In genomic region chr9:58027426-58028180, GRCm38 (mm10) we compare ENCODE assay signal across 21 mouse cellular contexts. TPM values are rescaled to one million over a fixed set of nuclear protein-coding genes. Genes with fewer than 3 reads are reported as not detected.
DNase-seq lines count a peak whose midpoint lies in the region; ATAC-seq and TF ChIP-seq lines count a peak whose summit lies in the region.
"Had no signal": no experiment of that assay in that cellular context is flagged by ENCODE, and none has a peak within 500 bp of the region (broad histone marks: within the 10 kb centered on the region; RNA-seq: fewer than 3 reads in every experiment).

No protein-coding gene starts in this region.

- no peaks in the 10 kb centered on the region for H3K36me3 ChIP-seq in G1E (replicated peaks)
- H3K36me3 ChIP-seq: embryonic facial prominence, embryonic 13.5 days; forebrain, embryonic 12.5 days; heart, embryonic 15.5 days; intestine, embryonic 15.5 days had no signal

- no peaks in the 10 kb centered on the region for H3K9me3 ChIP-seq in G1E (replicated peaks)
- H3K9me3 ChIP-seq: embryonic facial prominence, embryonic 13.5 days; forebrain, embryonic 12.5 days; heart, embryonic 15.5 days; intestine, embryonic 15.5 days had no signal

- peak overlapping the region; percentile 61 for H3K27ac ChIP-seq in olfactory bulb, adult 2 months (ENCODE audit: insufficient read depth, low read depth, low read length)
- H3K27ac ChIP-seq: embryonic facial prominence, embryonic 13.5 days; forebrain, embryonic 12.5 days; heart, embryonic 15.5 days; hindbrain, embryonic 14.5 days; intestine, embryonic 15.5 days had no signal

- 23% methylated on average over 2 of the region's 2 CpGs for WGBS in olfactory bulb, adult 2 months

- DNase-seq in cerebellum, postnatal 14 days: peak; percentile 49 to 68
- no peak for DNase-seq in cerebellum, adult 11 months
- DNase-seq in 416B (ENCODE audit: low read depth) (peak; percentile 56), G1E (ENCODE audit: low spot score) (no peak)
- no peak for DNase-seq in layer of hippocampus, postnatal 36 days
- DNase-seq: adrenal gland, postnatal 14 days; B cell, adult 2 months; gastrocnemius, postnatal 36 days; heart, adult 18-20 months; heart, postnatal 14 days; kidney, adult 18-20 months had no signal

- TF ChIP-seq POLR2A in olfactory bulb, adult 2 months (IDR thresholded peaks at IDR 0.05; ENCODE audit: insufficient read depth, low read depth, low read length): no peak

- no peaks in the 10 kb centered on the region for H3K4me1 ChIP-seq in G1E (ENCODE audit: insufficient read depth, low read depth, low read length)
- peaks cover 12% of the 10 kb centered on the region for H3K4me1 ChIP-seq in olfactory bulb, adult 2 months (ENCODE audit: control insufficient read depth, insufficient read depth, low read length)
- H3K4me1 ChIP-seq: embryonic facial prominence, embryonic 13.5 days; forebrain, embryonic 12.5 days; heart, embryonic 15.5 days; intestine, embryonic 15.5 days had no signal

- H3K4me3 ChIP-seq in G1E (ENCODE audit: low read depth, low read length): no peak overlapping the region
- H3K4me3 ChIP-seq in olfactory bulb, adult 2 months (ENCODE audit: insufficient read depth, low read depth, low read length): no peak overlapping the region
- H3K4me3 ChIP-seq: embryonic facial prominence, embryonic 13.5 days; forebrain, embryonic 12.5 days; heart, embryonic 15.5 days; intestine, embryonic 15.5 days had no signal

- peak; percentile 15; the same call in 1 of the 2 replicates for ATAC-seq in G1E (ENCODE audit: extremely low read depth, insufficient number of reproducible peaks, low FRiP score, poor library complexity, severe bottlenecking)
- ATAC-seq: CD4-positive, CD25-positive, alpha-beta regulatory T cell, adult 4 months; forebrain, embryonic 16.5 days; intestine, embryonic 15.5 days had no signal

- TF ChIP-seq CTCF in G1E (IDR thresholded peaks at IDR 0.05; ENCODE audit: low read depth, low read length): no peak
- no peak for TF ChIP-seq CTCF in olfactory bulb, adult 2 months (IDR thresholded peaks at IDR 0.05; ENCODE audit: insufficient read depth, low read depth, low read length)

- H3K27me3 ChIP-seq in G1E (ENCODE audit: insufficient read depth, low read length): peaks cover 17% of the 10 kb centered on the region
- H3K27me3 ChIP-seq: forebrain, embryonic 12.5 days; intestine, embryonic 15.5 days had no signal

RNA-seq across cellular contexts. Expression of gene Cyp11a1, which starts 21.4 kb away (rescaled TPM):
- total RNA-seq in G1E (2014; fragmentation: Nextera tagmentation) (0.68 and 1.7 TPM in 2 replicates), G1E (2017) (16.7 and 18.2 TPM in 2 replicates)
- polyA plus RNA-seq in G1E (2012): 0.12 and 0.20 TPM in 2 replicates
- not detected in 2 replicates for polyA plus RNA-seq in olfactory bulb, adult 2 months (2012; ENCODE audit: insufficient read depth, insufficient read length, low replicate concordance, missing spikeins)
- 1 to 10 TPM; 1.5 to 2.0 TPM for total RNA-seq in layer of hippocampus, postnatal 36 days (2021)
- total RNA-seq: gastrocnemius, postnatal 36 days; heart, adult 18-20 months had no signal
- polyA plus RNA-seq: CD4-positive, CD25-positive, alpha-beta regulatory T cell, adult 4 months; heart, embryonic 11.5 days had no signal

RNA-seq across cellular contexts. Expression of gene Stra6, which starts 36.0 kb away (rescaled TPM):
- total RNA-seq in G1E (2014; fragmentation: Nextera tagmentation) (not detected in 2 replicates), G1E (2017) (0.11 TPM in 1 of 2 replicates, not detected in the other)
- polyA plus RNA-seq in G1E (2012): not detected in 2 replicates
- polyA plus RNA-seq in olfactory bulb, adult 2 months (2012; ENCODE audit: insufficient read depth, insufficient read length, low replicate concordance, missing spikeins): not detected in 2 replicates
- 10 to 100 TPM; 11.4 to 13.3 TPM for total RNA-seq in layer of hippocampus, postnatal 36 days (2021)
- total RNA-seq: hematopoietic stem cell, adult 5-6 weeks had no signal

Comparison
In these comparisons a context has a peak if more than half of its experiments do, and no peak if none do; other contexts are left out.
1. DNase-seq: peak in cerebellum, postnatal 14 days (2 of 2) and 416B (single experiment); none in cerebellum, adult 11 months (single experiment), G1E (single experiment) and layer of hippocampus, postnatal 36 days (0 of 2).
2. RNA of gene Stra6, which starts 36.0 kb away (total RNA-seq): 11.4 to 13.3 TPM in layer of hippocampus, postnatal 36 days; 0.11 TPM in G1E; every median in the first group is over 10 times any median in the second.